In genomic region chr4:148508084-148508849, GRCm38 (mm10) we compare ENCODE assay signal across 20 mouse cellular contexts. TPM values are rescaled to one million over a fixed set of nuclear protein-coding genes. Genes with fewer than 3 reads are reported as not detected.
DNase-seq lines count a peak whose midpoint lies in the region; ATAC-seq and TF ChIP-seq lines count a peak whose summit lies in the region.
"Had no signal": no experiment of that assay in that cellular context is flagged by ENCODE, and none has a peak within 500 bp of the region (broad histone marks: within the 10 kb centered on the region; RNA-seq: fewer than 3 reads in every experiment).

No protein-coding gene starts in this region.

- peak overlapping the region; percentile 46; the same call in 1 of the 2 replicates for H3K27ac ChIP-seq in layer of hippocampus, adult 2 months
- H3K27ac ChIP-seq in liver, embryonic 12.5 days, result no peak overlapping the region
- H3K27ac ChIP-seq: embryonic facial prominence, embryonic 13.5 days; forebrain, embryonic 15.5 days; heart, embryonic 13.5 days; hindbrain, embryonic 14.5 days; midbrain, embryonic 10.5 days; stomach, embryonic 15.5 days had no signal

- no peak for ATAC-seq in liver, embryonic 12.5 days
- ATAC-seq in megakaryocyte-erythroid progenitor cell, adult 5-6 weeks (replicated peaks; ENCODE audit: low FRiP score, low TSS enrichment, poor library complexity, severe bottlenecking), result no peak
- ATAC-seq: forebrain, embryonic 15.5 days; liver, postnatal 0 days had no signal

- 88% methylated on average over 14 of the region's 14 CpGs for WGBS in liver, embryonic 12.5 days (ENCODE audit: insufficient replicate concordance)

- H3K4me1 ChIP-seq in liver, embryonic 12.5 days, result no peaks in the 10 kb centered on the region
- H3K4me1 ChIP-seq: embryonic facial prominence, embryonic 13.5 days; stomach, embryonic 15.5 days had no signal

- intact Hi-C loops in left cerebral cortex, postnatal 36 days (cut with DNase I), result no loop called here

- H3K9me3 ChIP-seq in liver, embryonic 12.5 days (replicated peaks), result no peaks in the 10 kb centered on the region
- H3K9me3 ChIP-seq: embryonic facial prominence, embryonic 13.5 days; forebrain, embryonic 15.5 days; heart, embryonic 13.5 days; midbrain, embryonic 10.5 days; stomach, embryonic 15.5 days had no signal

- H3K4me2 ChIP-seq in liver, embryonic 12.5 days, result no peak overlapping the region
- H3K4me2 ChIP-seq: embryonic facial prominence, embryonic 13.5 days; forebrain, embryonic 15.5 days; heart, embryonic 13.5 days; hindbrain, embryonic 14.5 days; stomach, embryonic 15.5 days had no signal

- no peak overlapping the region for H3K4me3 ChIP-seq in layer of hippocampus, adult 2 months
- no peak overlapping the region for H3K4me3 ChIP-seq in liver, embryonic 12.5 days
- H3K4me3 ChIP-seq: embryonic facial prominence, embryonic 13.5 days; forebrain, embryonic 15.5 days; heart, embryonic 13.5 days; midbrain, embryonic 10.5 days; stomach, embryonic 15.5 days had no signal

- no peaks in the 10 kb centered on the region for H3K27me3 ChIP-seq in liver, embryonic 12.5 days (replicated peaks)
- H3K27me3 ChIP-seq: embryonic facial prominence, embryonic 13.5 days; forebrain, embryonic 15.5 days; heart, embryonic 13.5 days; stomach, embryonic 15.5 days had no signal

- H3K36me3 ChIP-seq in liver, embryonic 12.5 days, result peaks cover 52% of the 10 kb centered on the region
- H3K36me3 ChIP-seq: stomach, embryonic 15.5 days had no signal

- TF ChIP-seq CTCF in layer of hippocampus, adult 2 months (conservative IDR thresholded peaks at IDR 0.05), result no peak

- H3K9ac ChIP-seq in liver, embryonic 12.5 days, result no peak overlapping the region
- H3K9ac ChIP-seq: embryonic facial prominence, embryonic 13.5 days; forebrain, embryonic 15.5 days; heart, embryonic 13.5 days; hindbrain, embryonic 14.5 days; liver, postnatal 0 days; stomach, embryonic 15.5 days had no signal

- DNase-seq in layer of hippocampus, adult 2 months (ENCODE audit: low spot score in 2 of 2), result peak in 1 of 2 experiments; percentile 51
- no peak for DNase-seq in layer of hippocampus, postnatal 10 days (ENCODE audit: low spot score in 2 of 2)
- peak; percentile 50 to 59 for DNase-seq in right cerebral cortex, adult 2 months (ENCODE audit: low spot score in 2 of 2)
- DNase-seq in right cerebral cortex, postnatal 25 days, result no peak
- DNase-seq in left cerebral cortex, postnatal 36 days (ENCODE audit: low spot score in 2 of 2), result peak; percentile 49 to 65
- DNase-seq: cerebellum, adult 9-10 months; heart, adult 11 months; kidney, adult 9 months; kidney, postnatal 36 days; liver; liver, postnatal 0 days; thymus, adult 2 months had no signal

RNA-seq across cellular contexts. Expression of gene Angptl7, which starts 8.0 kb away (rescaled TPM):
- under 1 TPM; 0.22 to 0.38 TPM for total RNA-seq in layer of hippocampus, adult 2 months (2021)
- under 1 TPM; 0.20 to 0.21 TPM for total RNA-seq in layer of hippocampus, postnatal 10 days (2021)
- under 1 TPM; 0.57 to 0.59 TPM for total RNA-seq in left cerebral cortex, postnatal 36 days (2021)
- polyA plus RNA-seq in liver, embryonic 12.5 days (2016; fragmentation: Nextera tagmentation; extraction: Ambion mirVana), result 0.29 and 0.37 TPM in 2 replicates
- total RNA-seq in megakaryocyte-erythroid progenitor cell, adult 5-6 weeks (2014; fragmentation: Nextera tagmentation), result not detected in 2 replicates
- not detected in 2 replicates for total RNA-seq in megakaryocyte-erythroid progenitor cell, adult 5-6 weeks (2017)

RNA-seq across cellular contexts. Expression of gene Exosc10, which starts 50.0 kb away (rescaled TPM):
- total RNA-seq in layer of hippocampus, adult 2 months (2021), result 10 to 100 TPM; 49.0 to 56.8 TPM
- total RNA-seq in layer of hippocampus, postnatal 10 days (2021), result 10 to 100 TPM; 57.5 to 58.2 TPM
- 10 to 100 TPM; 43.0 to 53.4 TPM for total RNA-seq in left cerebral cortex, postnatal 36 days (2021)
- polyA plus RNA-seq in liver, embryonic 12.5 days (2016; fragmentation: Nextera tagmentation; extraction: Ambion mirVana), result 64.2 and 65.9 TPM in 2 replicates
- total RNA-seq in megakaryocyte-erythroid progenitor cell, adult 5-6 weeks (2014; fragmentation: Nextera tagmentation), result 69.1 and 70.6 TPM in 2 replicates
- total RNA-seq in megakaryocyte-erythroid progenitor cell, adult 5-6 weeks (2017), result 54.7 and 66.6 TPM in 2 replicates

RNA-seq across cellular contexts. Expression of gene Mtor, which starts 59.9 kb away (rescaled TPM):
- total RNA-seq in layer of hippocampus, adult 2 months (2021), result 100 to 1,000 TPM in 1 of 2 experiments, 10 to 100 TPM in 1; 95.2 to 100 TPM
- 10 to 100 TPM; 81.3 to 85.9 TPM for total RNA-seq in layer of hippocampus, postnatal 10 days (2021)
- 100 to 1,000 TPM in 1 of 2 experiments, 10 to 100 TPM in 1; 91.8 to 100 TPM for total RNA-seq in left cerebral cortex, postnatal 36 days (2021)
- 13.1 and 13.5 TPM in 2 replicates for polyA plus RNA-seq in liver, embryonic 12.5 days (2016; fragmentation: Nextera tagmentation; extraction: Ambion mirVana)
- 26.5 and 27.9 TPM in 2 replicates for total RNA-seq in megakaryocyte-erythroid progenitor cell, adult 5-6 weeks (2014; fragmentation: Nextera tagmentation)
- 9.1 and 12.2 TPM in 2 replicates for total RNA-seq in megakaryocyte-erythroid progenitor cell, adult 5-6 weeks (2017)

Comparison
In these comparisons a context has a peak if more than half of its experiments do, and no peak if none do; other contexts are left out.
1. DNase-seq: peak in right cerebral cortex, adult 2 months (2 of 2) and left cerebral cortex, postnatal 36 days (2 of 2); none in layer of hippocampus, postnatal 10 days (0 of 2) and right cerebral cortex, postnatal 25 days (single experiment).